Mouse (Mus musculus): ENCODE data around the gene Foxred2.

Foxred2 gene

GRCm38 (mm10) chr15:77956404-77956901 lies at the start of gene Foxred2:
Foxred2 (minus strand) TSS chr15:77956722.
- peak; percentile 93 to 95 for DNase-seq

GRCm38 (mm10) chr15:78003929-78004328 lies 47.4 kb upstream of the Foxred2 start:
- peak; percentile 73 to 78 for DNase-seq

- DNase-seq = no peak
Measured at GRCm38 (mm10) chr15:78001400-78001799, 44.9 kb upstream of the Foxred2 start.

GRCm38 (mm10) chr15:77988541-77988940 lies 32.0 kb upstream of the Foxred2 start:
- DNase-seq = peak; percentile 77 to 84

DNA sequence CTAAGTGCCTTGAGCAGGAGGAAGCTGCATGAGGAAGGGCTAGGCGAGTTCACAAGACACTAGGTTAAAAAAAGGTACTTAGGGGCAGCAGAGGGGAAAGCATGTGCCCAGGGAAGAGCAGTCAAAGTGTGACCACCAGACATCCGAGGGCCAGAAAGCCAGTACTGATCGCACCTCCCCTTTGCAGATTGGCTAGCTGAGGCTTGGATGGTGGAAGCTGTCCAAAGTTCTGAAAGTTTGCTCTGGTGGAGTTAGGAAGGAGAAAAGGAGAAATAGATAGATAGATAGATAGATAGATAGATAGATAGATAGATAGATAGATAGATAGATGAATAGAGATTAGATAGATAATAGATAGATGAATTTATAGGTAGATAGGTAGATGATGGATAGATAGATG lies 26.9 kb upstream of the Foxred2 start:
- DNase-seq = no peak

GRCm38 (mm10) chr15:77982195-77982939 lies 25.8 kb upstream of the Foxred2 start:
- DNase-seq = peak; percentile 93 to 95

GRCm38 (mm10) chr15:77981181-77981680 lies 24.7 kb upstream of the Foxred2 start:
- peak; percentile 41 to 48 for DNase-seq

GRCm38 (mm10) chr15:77979427-77979865 lies 22.9 kb upstream of the Foxred2 start:
- no peak for DNase-seq

DNA sequence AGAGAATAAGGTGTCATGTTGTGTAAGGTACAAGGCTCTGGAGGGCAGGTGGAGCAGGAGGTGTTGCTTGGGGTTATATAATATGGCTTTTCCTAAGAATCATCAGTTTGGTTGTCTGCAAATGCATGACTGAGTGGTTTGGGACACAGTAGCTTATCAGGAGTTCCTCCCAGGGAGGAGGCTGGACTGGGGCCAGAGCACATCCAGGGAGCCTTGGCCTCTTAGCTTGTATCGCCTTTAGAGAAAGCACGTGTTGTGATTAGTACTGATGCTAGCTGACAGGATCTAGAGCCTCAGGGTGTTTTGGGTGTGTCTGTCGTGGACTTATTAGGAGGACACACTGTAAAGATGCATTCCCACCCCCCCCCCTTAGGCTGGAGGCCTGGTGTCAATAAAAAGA lies 21.1 kb upstream of the Foxred2 start:
- no peak for DNase-seq

DNA sequence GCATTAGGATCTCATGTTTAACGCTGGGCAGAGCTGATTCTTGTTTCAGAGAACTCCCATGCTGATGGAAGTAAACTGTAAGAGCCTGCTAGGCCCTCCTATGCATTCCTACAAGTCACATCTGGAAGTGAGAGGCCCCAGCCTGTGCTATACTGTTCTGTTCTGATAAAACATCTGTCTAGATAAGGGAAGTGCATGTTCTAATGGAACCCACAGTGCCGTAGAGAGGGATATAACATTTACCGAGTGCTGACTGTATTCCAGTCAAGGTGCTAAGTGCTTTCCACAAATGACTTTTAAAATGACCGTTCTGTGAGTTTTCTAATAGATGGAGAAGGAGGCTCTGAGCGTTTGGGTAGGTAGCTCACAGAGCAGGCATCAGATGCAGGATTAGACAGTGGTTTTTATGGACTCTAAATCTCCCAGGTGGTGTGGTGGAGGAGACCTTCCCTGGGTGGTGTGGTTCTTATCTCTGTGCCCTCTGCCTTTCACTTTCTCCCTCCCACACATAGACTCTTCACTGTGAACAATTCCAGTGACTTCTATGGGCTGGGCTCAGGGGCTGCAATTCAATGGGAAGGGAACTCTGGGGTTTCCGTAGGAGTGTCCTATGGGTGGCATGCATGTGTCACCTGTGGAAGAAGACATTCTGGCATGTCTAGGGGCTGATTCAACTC lies 17.8 kb upstream of the Foxred2 start:
- no peak for DNase-seq

DNA sequence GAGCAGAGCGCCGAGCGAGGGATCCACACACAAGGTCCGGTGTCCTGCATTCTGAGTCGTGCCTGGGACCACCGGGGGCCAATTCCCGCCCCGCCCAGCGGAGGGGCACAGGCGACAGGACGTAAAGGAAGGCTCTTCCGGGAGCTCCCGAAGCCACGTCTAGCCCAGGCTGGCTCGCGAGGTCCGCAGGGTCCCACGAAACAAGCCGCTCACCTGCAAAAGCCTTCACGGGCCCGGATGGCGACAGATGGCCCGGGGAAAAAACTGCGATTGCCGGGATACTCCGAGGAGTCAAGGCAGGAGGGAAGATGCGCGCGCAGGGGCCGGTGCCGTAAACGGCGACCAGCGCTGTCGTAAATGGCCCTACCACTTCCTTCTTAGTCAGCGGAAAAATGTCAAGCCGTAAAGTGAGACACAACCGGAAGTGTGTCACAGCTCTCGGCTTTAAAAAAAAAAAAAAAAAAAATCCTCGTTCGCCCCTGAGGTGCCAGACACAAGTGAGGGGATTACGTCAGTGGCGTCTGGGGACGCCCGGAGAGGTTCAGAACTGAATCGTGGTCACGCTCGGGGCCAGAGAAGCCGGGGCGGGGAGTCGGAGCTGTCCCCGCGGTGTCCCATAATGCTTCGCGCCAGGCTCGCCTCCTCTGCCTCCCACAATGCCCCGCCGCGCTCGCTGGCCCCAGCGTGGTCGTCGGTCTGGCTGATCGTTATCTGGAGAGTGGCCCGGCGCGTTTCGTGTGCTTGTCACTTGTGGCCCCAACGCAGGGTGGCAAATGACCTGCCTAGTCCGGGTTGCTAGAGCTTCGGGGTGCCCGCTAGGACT lies 14.2 kb upstream of the Foxred2 start, which contains the start of gene Eif3d:
Eif3d (minus strand) TSS at position 344 of the 823 bp plus-strand sequence.
- peak; percentile 99 for DNase-seq

DNA sequence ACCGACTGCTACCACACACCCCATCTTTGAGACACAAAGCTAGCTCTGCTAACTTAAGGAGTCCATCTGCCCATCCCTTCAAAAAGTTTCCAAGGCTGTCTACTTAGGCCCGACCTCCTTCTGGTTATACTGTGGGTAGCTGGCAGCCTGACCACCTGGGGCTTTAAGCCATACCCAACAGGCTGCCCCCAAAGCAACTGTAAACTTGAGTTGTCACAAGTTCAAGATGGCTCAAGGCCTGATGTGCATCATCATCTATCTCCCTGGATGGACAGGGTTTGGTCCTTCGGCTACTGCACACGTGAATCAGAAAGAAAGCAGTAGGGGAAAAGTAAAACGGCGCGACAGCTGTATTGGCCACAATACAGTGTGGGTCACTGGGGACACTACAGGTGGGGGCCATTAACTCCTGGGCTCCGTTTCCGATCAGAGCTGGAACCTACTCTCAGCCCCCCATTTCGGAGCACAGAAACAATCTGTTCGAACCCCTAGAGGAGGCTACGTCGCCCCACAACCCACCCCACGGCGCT lies 13.5 kb upstream of the Foxred2 start:
- no peak for DNase-seq

- DNase-seq = no peak
Measured at GRCm38 (mm10) chr15:77965117-77965528, 8.6 kb upstream of the Foxred2 start.

- no peak for DNase-seq
Measured at GRCm38 (mm10) chr15:77962447-77962846, 5.9 kb upstream of the Foxred2 start.

DNA sequence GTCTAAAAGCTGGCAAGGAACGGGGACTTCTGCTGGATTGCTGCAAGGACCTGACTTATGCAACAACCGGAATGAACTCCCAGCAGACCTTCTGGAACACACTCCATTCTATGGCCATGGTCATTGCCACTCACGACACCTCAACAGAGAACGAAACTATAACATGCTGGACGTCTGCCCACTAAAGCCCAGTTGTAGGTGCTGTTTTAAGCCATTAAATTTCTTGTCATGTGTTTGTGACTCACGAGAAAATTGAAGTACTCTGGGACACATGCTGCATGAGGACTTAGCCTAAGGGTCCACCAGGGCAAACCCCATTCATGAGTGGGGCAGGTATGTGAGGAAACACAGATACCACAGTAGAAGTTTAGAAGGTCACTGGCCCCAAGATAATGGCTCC lies 4.2 kb upstream of the Foxred2 start:
- no peak for DNase-seq

DNA sequence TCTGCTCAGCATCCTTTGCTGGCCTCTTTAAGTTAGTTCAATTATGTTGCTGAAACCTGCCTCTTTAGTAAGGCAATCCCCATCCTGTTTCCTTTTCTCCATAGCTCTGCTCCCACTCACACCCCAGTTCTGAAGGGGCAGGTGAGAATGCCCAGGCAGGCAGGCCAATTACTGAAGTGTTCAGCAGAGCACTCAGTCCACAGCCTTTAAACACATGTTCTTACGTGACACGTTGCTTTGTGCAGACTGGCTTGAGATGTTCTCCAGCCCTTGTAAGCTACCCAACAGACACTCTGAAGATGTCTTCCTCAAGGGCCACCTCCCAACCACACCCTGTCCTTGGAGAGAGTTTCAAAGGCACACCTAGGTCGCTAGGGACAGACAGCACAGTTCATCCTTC lies 1.5 kb upstream of the Foxred2 start:
- no peak for DNase-seq

DNA sequence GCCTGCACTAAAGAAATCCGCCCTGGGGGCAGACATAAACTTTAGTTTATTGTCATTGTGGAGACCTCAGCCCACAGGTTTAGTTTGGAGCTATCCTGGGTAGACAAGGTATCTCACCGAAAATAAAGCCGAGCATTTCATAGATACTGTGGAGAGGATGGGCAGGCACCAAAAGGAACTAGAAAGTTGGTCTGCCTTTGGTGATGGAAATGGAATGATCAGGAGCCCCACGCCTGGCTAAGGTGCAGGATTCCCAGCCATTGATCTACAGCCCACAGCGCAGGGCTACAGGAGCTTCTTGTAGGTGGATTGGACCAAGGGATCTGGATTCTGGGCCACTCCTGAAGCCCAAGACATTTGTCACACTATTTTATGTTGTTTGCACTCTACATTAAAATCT lies 1.1 kb upstream of the Foxred2 start:
- DNase-seq = no peak

GRCm38 (mm10) chr15:77955440-77956403 lies 800 bp downstream of the Foxred2 start:
- DNase-seq = peak; percentile 65 to 69

GRCm38 (mm10) chr15:77954362-77954761 lies 2.2 kb downstream of the Foxred2 start:
- no peak for DNase-seq

DNA sequence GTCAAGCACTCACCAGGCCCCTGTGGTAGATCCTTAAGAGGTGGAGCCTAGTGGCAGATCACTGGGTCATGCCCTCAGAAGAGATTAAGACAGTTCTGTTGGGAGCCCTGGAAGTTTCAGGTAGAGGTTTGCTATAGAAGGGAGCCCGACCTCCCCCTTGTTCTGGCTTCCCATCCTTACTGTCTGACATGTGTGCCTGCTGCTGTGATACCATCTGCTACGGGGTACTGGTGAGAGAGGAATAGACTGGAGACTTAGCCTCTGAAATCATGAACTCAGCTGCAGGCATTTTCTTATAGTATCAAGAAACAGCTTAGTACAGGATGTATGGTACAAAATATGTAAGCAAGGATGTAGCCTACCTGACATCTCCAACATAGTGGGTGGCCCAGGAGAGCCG lies 3.6 kb downstream of the Foxred2 start:
- DNase-seq = peak; percentile 65 to 78

GRCm38 (mm10) chr15:77949061-77949460 lies 7.5 kb downstream of the Foxred2 start:
- DNase-seq = no peak
